Mouse (Mus musculus) cerebellum, adult 2 months (tissue): ENCODE data around the gene Prdm2.

Experiments used
- CTCF ChIP-seq: fragments of 200-500 bp; IDR thresholded peaks from 2 replicates; pipeline ENCODE4 v1.5.1; 2011; ENCODE audit warnings: low read depth, mild to moderate bottlenecking, control low read depth, low read length, moderate library complexity, borderline replicate concordance; ENCODE audit not compliant: insufficient read depth
- POLR2A ChIP-seq: fragments of 200-500 bp; IDR thresholded peaks from 2 replicates; pipeline ENCODE4 v1.6.1; 2011; ENCODE audit warnings: low read length, control low read depth, borderline replicate concordance; ENCODE audit not compliant: insufficient read depth

DNA sequence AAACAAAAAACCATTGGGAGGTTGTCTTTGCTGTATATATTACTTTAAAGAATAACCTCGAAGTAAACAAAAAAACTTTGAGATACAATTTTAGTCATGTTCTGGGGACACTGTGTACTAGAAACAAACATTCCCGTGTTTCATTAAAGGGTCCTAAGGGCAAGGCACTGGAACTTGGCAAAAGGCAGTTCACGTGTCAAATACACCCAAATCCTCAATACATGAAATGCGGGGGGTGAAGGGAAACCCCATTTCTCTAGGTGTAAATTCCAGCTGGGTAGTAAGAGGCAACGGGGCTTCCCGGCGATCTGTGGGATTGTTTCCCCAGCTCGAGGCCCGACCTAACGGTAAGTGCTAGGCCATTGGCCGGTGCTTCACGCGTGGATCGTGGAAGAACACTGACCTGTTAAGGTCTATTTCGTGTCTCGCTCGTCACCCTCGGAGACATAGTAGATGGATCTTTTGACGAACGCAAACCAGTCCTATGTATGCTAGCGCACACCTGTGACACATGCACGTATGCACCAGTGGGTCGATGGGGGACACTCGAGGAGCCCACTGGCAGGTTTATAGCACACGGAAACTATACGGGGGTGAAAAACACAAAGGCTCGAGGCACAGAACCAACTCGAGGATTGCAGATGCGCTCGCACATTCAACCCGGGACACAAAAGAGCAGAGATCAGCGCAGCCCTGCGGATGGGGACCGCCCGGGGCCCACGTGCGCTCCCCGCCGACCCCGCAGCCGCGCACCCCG lies 1.0 kb downstream of the Prdm2 start:
- peak; percentile 10; the same call in 1 of the 2 replicates for TF ChIP-seq POLR2A
- TF ChIP-seq CTCF, result no peak
